Mouse (Mus musculus): ENCODE measurements at regions not wholly inside any gene's neighbourhood (a gene's known extent, or its start where the extent isn't known, plus 50 kb on each side); places are given as distances from the start of the nearest gene placed in this dataset.

GRCm38 (mm10) chr9:61291646-61292045 lies 80.5 kb upstream of the Tle3 start:
- no peak for DNase-seq (ENCODE audit: low read depth, low spot score)

DNA sequence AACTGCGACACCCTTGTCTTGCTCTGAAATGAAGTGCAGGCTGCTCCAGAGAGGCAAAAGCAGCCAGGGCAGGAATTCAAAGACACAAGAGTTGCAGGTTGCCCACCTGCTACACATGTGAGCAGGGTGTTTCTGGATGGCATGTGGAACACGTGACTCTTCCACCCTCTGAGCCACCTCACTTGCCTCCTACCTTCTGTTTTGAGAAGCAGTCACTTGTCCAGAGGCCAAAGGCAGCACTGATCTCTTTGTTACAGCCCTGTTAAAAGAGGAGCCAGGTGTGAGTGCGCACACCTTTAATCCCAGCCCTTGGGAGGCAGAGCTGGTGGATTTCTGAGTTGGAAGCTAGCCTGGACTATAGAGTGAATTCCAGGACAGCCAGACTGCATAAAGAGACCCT lies 79.7 kb upstream of the Tle3 start:
- DNase-seq (ENCODE audit: low read depth, low spot score) = no peak

- no peak for DNase-seq (ENCODE audit: low read depth, low spot score)
Measured at GRCm38 (mm10) chr9:61293223-61293985, 78.8 kb upstream of the Tle3 start.

DNA sequence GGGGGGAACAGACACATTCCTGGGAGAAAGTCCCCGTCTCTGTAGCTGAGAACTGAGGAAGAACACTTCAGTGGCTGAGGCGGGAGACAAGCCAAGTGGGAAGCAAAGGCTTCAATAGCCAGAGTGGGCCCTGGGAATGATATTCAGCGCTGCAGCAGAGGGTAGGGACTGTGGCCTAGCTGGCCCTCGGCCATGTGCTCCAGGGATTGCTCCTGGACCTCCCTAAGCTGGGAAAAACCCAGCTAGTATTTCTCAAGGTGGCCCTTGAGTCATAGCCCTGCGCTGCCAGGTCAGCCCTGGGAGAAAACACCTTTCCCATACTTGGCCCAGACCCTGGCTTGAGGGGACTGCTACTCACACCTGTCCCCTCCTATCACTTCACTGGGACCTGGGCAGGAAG lies 77.2 kb upstream of the Tle3 start:
- no peak for DNase-seq (ENCODE audit: low read depth, low spot score)

GRCm38 (mm10) chr9:61296311-61296947 lies 75.7 kb upstream of the Tle3 start:
- DNase-seq (ENCODE audit: low read depth, low spot score) = no peak

GRCm38 (mm10) chr9:61297385-61297784 lies 74.8 kb upstream of the Tle3 start:
- DNase-seq (ENCODE audit: low read depth, low spot score) = no peak

DNA sequence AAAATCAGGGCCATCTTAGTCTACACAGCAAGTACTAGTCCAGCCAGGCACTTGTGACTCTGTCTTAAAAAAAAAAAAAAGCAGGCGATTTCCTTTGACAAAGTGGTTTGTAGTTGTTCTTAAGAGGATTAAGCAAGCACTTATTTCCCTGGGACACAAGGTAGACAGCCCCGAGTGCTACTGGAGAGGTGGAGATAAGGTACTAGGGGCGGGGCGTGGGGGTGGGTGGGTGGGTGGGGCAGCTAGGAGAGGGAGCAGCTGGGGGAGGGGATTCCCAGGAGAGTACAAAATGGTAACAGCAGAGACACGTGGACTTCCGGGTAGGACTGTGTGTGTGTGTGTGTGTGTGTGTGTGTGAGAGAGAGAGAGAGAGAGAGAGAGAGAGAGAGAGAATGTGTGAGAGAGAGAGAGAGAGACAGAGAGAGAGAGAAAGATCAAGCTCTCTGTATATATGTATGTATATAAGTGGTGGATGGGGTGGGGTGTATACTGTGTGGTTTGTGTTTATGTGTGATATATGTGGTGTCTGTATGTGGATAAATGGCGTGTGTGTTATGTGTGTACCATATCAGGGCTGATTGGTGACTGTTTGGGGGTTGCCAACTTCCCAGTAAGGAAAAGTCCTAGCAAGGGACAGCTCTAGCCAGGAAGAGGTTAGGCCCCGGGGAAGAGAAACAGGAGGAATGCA lies 72.1 kb upstream of the Tle3 start:
- no peak for DNase-seq (ENCODE audit: low read depth, low spot score)

DNA sequence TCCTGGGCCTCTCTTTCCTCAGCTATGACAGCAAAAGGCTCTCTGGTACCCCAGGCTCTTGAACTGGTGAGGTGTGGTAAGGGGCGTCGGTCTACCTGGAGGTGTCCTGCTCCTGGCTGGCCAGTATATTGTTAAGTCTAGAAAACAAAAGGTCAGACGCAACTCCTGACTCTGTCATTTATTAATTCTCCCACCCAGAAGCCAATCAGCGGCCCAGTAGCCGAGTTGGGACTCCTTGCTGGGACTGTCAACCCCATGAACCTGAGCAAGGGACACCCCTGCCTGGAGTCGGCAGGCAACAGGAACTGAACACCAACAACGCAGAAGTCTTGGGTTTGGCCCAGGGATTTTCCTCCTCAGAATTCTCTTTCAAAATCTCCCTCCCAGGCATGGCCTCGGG lies 71.1 kb upstream of the Tle3 start:
- DNase-seq (ENCODE audit: low read depth, low spot score) = no peak

DNA sequence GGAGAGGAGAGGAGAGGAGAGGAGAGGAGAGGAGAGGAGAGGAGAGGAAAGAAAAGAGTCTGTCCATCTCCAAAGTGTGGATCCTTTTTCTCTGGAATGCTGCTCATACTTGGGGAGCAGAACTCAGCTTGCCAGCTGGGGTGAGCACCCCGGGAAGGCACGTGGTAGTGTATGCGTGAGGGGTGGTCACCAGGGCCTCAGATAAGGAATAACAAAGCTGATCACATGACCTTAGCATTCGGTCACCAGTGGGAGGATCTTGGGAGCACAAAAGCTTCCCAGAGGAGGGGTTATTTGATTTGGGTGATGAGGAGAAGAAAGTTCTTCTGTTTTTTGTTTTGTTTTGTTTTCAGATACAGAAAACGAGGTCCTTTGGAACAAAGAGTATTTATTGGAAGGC lies 69.4 kb upstream of the Tle3 start:
- no peak for DNase-seq (ENCODE audit: low read depth, low spot score)

- DNase-seq (ENCODE audit: low read depth, low spot score) = no peak
Measured at GRCm38 (mm10) chr9:61306306-61306705, 65.9 kb upstream of the Tle3 start.

GRCm38 (mm10) chr9:61309096-61309495 lies 63.1 kb upstream of the Tle3 start:
- DNase-seq (ENCODE audit: low read depth, low spot score) = no peak

DNA sequence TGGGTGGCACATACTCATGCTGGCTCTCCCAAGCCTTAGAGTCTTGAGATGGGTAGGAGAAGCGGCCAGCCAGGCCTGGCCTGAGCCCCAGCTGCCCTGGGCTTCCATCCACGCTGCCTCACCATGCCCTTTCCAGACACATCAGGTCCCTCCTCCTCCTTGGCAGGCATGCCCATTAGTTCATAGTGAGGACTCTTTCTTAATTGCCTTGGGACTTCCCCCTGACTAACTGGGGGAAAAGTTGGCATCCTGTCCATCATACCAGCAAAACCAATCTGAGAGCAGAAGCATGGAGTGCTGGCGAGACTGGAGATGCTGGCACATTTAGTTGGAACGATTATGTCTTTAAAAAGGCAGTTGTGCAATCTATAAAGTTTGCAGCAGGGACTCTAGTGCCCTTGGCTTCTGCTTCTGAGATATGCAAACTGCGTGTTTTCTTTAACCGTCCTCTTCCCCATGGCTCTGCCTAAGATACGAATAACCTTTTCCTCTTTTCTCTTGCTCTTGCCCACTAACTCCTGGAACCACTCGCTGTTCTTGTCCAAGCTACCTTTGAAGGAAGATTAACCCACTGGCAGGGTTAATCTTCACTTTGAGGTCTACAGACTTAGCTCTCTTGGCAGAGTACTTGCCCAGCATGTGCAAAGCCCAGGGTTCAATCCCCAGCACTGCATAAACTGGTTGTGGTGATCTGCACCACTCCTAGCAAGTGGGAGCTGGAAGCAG lies 62.2 kb upstream of the Tle3 start:
- no peak for DNase-seq (ENCODE audit: low read depth, low spot score)

DNA sequence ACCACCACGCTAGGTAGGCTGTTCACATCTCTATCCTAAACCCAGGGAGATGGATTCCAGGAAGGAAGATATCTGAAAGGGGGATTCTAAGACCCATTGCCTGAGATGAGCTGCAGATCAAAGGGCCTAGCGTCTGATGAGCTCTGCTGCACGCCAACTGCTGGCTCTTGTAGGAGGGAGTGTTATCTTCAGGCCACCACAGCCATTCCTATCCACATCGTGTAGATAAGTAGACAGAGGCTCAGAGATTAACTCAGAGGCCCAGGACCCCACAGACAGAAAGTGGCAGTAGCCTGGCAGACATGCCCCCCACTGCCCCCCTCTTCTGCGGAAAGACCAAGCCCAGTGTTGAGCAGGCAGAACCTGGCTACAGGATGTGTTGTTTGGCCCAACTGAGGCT lies 61.6 kb upstream of the Tle3 start:
- DNase-seq (ENCODE audit: low read depth, low spot score) = no peak

DNA sequence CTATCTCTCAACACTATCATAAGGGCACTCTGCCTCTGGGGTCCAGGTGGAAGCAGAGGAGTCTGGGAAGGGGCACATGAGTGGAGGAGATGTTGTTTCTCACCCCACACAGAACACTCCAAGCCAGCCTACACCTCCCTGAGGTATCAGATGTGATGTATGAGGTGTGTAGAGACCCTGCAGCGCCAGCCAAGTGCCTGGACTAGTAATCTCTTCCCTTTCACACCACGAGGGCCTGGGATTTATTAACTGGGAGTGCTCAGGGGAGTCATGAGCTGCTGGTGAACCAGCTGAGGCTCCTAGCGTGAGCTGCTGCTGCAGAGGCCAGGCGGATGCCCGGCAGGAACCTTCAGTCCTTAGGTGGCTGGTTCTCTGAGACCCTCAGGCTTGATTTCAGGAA lies 60.6 kb upstream of the Tle3 start:
- no peak for DNase-seq (ENCODE audit: low read depth, low spot score)

DNA sequence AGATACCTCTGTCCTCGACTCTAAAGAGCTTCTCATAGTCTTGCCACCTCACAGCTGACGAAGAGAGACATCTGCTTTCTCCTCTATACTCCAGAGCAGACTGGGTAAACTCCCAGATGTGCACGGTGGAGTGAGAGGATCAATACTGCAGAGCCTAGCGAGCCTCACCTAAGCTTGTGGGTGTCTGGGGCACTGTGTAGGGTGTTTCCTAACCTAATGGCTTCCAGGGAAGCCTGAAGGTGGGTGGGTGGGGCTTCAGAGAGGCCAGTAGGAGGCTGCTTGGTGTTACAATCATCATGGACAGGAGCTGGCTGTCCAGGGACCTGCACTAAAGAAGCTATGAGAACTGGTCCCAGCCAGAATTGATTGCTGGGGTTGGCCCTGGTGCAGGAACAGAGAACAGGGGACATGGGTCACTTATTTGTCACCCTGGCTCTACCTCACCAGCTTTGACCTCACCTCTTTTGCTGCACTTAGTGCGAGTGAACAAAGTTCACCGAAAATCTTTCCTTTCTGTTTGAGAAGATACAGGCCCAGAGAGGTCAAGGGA lies 57.5 kb upstream of the Tle3 start:
- DNase-seq (ENCODE audit: low read depth, low spot score) = no peak

DNA sequence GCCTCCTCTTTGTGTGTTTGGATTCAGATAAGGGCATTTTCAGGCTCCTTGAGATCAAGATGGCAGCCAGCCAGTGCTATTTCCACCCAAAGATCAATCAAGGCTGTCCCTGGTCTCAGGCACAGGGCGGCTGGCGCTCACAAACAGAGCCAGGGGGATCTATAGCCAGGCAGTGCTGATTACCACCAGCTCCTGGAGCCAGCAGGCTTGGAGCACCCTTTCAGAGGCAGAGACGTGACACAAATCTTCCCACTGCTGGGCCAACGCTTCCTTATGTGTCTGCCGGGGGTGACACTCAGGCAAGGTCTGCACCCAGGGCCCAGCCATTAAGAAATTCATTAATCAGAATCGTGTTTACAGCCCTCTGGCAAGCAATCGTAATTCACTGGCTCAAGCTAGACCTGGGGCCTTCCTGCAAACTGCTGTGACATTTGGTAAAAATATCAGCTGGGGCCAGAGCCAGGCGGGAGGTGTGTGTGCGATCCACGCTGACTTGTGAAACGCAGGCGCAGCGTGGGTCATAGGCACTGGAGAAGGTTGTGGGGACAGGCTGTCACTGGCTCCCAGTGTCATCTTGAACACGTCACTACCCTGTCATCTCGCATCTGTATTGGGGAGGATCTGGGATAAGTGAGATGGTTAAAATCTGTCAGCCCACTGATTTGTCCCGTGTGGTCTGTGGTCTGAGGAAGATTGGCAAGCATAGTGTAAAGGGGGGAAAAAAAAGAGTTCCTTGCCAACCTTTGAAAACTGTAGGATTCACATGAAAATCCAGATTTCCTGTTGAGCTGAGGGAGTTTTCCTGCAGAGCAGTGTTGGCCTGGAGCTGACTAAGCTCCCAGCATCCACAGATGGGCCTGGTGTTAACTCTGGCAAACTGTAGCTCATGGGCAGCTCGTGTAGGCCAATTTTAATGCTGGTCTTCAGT lies 56.5 kb upstream of the Tle3 start:
- no peak for DNase-seq (ENCODE audit: low read depth, low spot score)

- no peak for DNase-seq (ENCODE audit: low read depth, low spot score)
Measured at GRCm38 (mm10) chr9:61316442-61316841, 55.7 kb upstream of the Tle3 start.

DNA sequence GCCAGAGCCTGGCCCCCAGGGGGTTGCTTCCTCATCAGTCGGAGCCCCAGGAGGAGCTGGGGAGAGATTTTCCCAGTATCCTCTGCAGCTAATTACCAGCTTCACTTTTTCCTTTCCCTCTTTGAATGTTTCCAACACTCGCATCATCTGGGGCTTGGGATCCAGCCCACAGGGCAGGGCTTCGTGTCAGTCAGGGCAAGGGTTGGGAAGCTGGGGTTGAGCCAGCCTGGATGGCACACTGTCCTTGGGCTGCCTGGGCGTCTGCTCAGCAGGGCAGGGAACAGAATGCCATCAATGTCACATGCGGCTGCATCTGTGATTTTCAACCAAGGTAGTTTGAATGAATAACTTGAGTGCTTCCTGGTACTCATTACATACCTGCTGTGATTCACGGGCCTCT lies 52.4 kb upstream of the Tle3 start:
- DNase-seq (ENCODE audit: low read depth, low spot score) = no peak

DNA sequence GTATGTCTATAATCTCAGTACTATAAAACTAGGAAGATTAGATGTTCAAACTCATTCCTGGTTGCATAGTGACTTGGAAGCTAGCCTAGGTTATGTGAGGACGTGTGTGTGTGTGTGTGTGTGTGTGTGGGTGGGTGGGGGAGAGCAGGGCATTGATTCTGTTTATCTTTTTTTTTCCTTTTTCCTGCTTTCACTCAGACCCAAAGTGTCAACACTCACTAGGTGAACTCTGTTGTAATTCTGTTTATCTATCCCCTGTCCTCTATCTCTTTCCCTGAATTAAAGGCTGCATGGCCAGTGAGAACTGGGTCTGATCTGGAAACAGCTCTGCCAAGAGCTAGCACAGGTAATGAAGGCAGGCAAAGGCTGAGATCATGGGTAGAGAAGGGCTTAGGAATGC lies 50.9 kb upstream of the Tle3 start:
- DNase-seq (ENCODE audit: low read depth, low spot score) = no peak

DNA sequence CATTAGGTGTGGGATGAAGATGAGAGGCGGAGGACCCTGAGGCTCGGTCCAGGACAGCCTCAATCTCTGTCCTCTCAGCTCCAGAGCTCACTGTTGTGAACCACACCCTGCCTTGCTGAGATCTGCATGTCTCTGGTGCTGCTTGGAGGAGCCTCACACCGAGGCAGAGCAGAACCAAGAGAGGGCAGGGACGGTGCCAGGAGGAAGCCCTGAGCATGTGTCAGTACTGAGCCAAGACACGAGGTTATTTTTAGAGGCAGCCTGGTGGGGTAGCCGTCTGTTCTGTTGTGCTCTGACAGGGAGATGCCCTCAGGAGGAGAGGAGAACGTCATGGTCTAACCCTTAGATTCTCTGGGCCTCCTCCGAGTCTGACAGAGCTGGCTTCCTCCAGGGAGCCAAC lies 50.3 kb upstream of the Tle3 start:
- DNase-seq (ENCODE audit: low read depth, low spot score) = no peak

DNA sequence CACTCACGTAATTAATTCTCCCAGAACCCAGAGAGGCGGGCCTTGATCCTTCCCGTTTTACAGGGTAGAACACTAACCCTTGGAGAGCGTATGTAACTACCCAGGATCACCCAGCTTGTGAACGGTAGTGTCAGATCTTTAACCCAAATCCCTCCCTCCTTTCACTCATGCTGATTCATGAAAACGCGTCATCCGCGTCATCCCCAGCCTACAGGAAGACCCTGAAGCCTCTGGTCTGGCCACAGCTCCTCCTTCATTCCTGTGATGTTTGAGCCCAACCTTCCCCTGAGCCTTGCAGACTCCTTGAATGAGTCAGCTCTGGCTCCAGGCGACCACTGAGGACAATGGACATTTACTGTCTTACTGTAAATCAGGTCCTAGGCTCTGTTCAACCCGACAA lies 49.8 kb upstream of the Tle3 start:
- no peak for DNase-seq (ENCODE audit: low read depth, low spot score)

Measured in retina, adult 2 months (tissue).